Mouse (Mus musculus) G1E (cell line): Measurements from ENCODE around the gene Rfc2. TPM values are rescaled to one million over a fixed set of nuclear protein-coding genes. Genes with fewer than 3 reads are reported as not detected.
A peak's percentile ranks its signal among the peaks of the same experiment; 100 is the strongest.

ENCODE experiments used
- ATAC-seq: 2 replicates; pipeline ENCODE4 v1.8.0; 2016; ENCODE audit warnings: mild to moderate bottlenecking; ENCODE audit not compliant: insufficient number of reproducible peaks, poor library complexity, low FRiP score, severe bottlenecking; ENCODE audit errors: extremely low read depth
- DNase-seq: peaks from one replicate; pipeline ENCODE4 v3.0.0; 2012; ENCODE audit warnings: low spot score
- H3K27me3 ChIP-seq: 2 replicates; pipeline ENCODE4 v1.6.1; 2012; ENCODE audit warnings: mild to moderate bottlenecking, low read length, inconsistent platforms; ENCODE audit not compliant: insufficient read depth
- H3K36me3 ChIP-seq: replicated peaks from 2 replicates; pipeline ENCODE3; 2012; ENCODE audit warnings: mild to moderate bottlenecking, inconsistent platforms
- H3K4me1 ChIP-seq: 2 replicates; pipeline ENCODE4 v1.6.1; 2012; ENCODE audit warnings: low read depth, low read length, inconsistent platforms, mixed read lengths; ENCODE audit not compliant: insufficient read depth
- H3K4me3 ChIP-seq: 2 replicates; pipeline ENCODE4 v1.5.1; 2012; ENCODE audit warnings: low read depth, mild to moderate bottlenecking, inconsistent platforms, low read length, moderate library complexity, mixed read lengths
- H3K9me3 ChIP-seq: replicated peaks from 2 replicates; pipeline ENCODE4 v1.6.1; 2012; ENCODE audit warnings: inconsistent platforms
- CTCF ChIP-seq: IDR thresholded peaks from 2 replicates; pipeline ENCODE4 v1.5.1; 2012; ENCODE audit warnings: low read depth, low read length, inconsistent platforms, mixed read lengths
- GATA1 ChIP-seq: IDR thresholded peaks from 2 replicates; pipeline ENCODE4 v1.6.1; 2012; ENCODE audit warnings: borderline replicate concordance, low read length, inconsistent platforms, mixed read lengths
- GATA2 ChIP-seq: IDR thresholded peaks from 2 replicates; pipeline ENCODE4 v1.6.1; 2012; ENCODE audit warnings: low read depth, low read length, inconsistent platforms, borderline replicate concordance
- POLR2AphosphoS5 ChIP-seq: IDR thresholded peaks from 2 replicates; pipeline ENCODE4 v1.6.1; 2012; ENCODE audit warnings: low read depth, low read length, inconsistent platforms; ENCODE audit not compliant: insufficient replicate concordance
- TAL1 ChIP-seq: conservative IDR thresholded peaks from 2 replicates; pipeline ENCODE4 v1.6.1; 2012; ENCODE audit warnings: low read depth, low read length, inconsistent platforms, mixed read lengths
- polyA plus RNA-seq: library from polyadenylated mRNA; stranded (reverse); fragments of >175 nt; gene quantifications from 2 replicates; pipeline ENCODE4 v1.2.3, GENCODE M21; 2012
- total RNA-seq, 2 experiments: library from RNA; stranded (forward) in 1 of 2; stranded (reverse) in 1 of 2; fragments of 200-1000 nt in 1 of 2; fragments of >200 nt in 1 of 2; fragmentation: Nextera tagmentation in 1 of 2; gene quantifications; 2 replicates each; pipeline ENCODE4 v1.2.3; 2014 to 2017

Gene Rfc2
- total and polyA plus RNA-seq, 3 experiments, result 85.2 to 259 (median 230) TPM

- no peak for DNase-seq
- peaks cover 30% of the 10 kb centered on the region for H3K27me3 ChIP-seq
These were observed 29.7 kb upstream of the Rfc2 start for GRCm38 (mm10) chr5:134551233-134552109.

GRCm38 (mm10) chr5:134552110-134552972 lies 28.8 kb upstream of the Rfc2 start, which contains the start of gene Clip2:
Gene Clip2, minus strand, starts transcription at chr5:134552434.
- TF ChIP-seq POLR2AphosphoS5 (no peak), TAL1 (no peak), CTCF (no peak), GATA2 (no peak), GATA1 (no peak)
- H3K4me3 ChIP-seq, result peak within 1 kb of the TSS; percentile 67
- peaks cover 13% of the 10 kb centered on the region for H3K4me1 ChIP-seq
- H3K27me3 ChIP-seq, result peaks cover 30% of the 10 kb centered on the region
- ATAC-seq, result peak; percentile 70
- H3K36me3 ChIP-seq, result no peaks in the 10 kb centered on the region
- H3K9me3 ChIP-seq, result no peaks in the 10 kb centered on the region
- peak; percentile 64 for DNase-seq

More at GRCm38 (mm10) chr5:134551233-134552109, 29.7 kb upstream of the Rfc2 start:
- no peaks in the 10 kb centered on the region for H3K36me3 ChIP-seq
- ATAC-seq, result no peak
- H3K4me3 ChIP-seq, result peak overlapping the region; percentile 67
- H3K4me1 ChIP-seq, result peaks cover 13% of the 10 kb centered on the region
- TF ChIP-seq GATA2 (no peak), CTCF (no peak), GATA1 (no peak), POLR2AphosphoS5 (no peak), TAL1 (no peak)
- no peaks in the 10 kb centered on the region for H3K9me3 ChIP-seq

- TF ChIP-seq GATA2 (no peak), POLR2AphosphoS5 (no peak), CTCF (no peak), GATA1 (no peak), TAL1 (no peak)
- H3K4me1 ChIP-seq, result peaks cover 13% of the 10 kb centered on the region
These were observed 27.1 kb upstream of the Rfc2 start for GRCm38 (mm10) chr5:134553951-134554546.

GRCm38 (mm10) chr5:134555463-134556164 lies 25.6 kb upstream of the Rfc2 start:
- Histone ChIP-seq H3K36me3 (no peaks in the 10 kb centered on the region), H3K27me3 (peaks cover 27% of the 10 kb centered on the region), H3K4me1 (peaks cover 13% of the 10 kb centered on the region), H3K9me3 (no peaks in the 10 kb centered on the region), H3K4me3 (no peak overlapping the region)
- TF ChIP-seq GATA1 (no peak), POLR2AphosphoS5 (no peak), GATA2 (no peak), TAL1 (no peak), CTCF (no peak)
- no peak for ATAC-seq
- DNase-seq, result no peak

More at GRCm38 (mm10) chr5:134553951-134554546, 27.1 kb upstream of the Rfc2 start:
- no peak for DNase-seq
- Histone ChIP-seq H3K27me3 (peaks cover 30% of the 10 kb centered on the region), H3K4me3 (no peak overlapping the region), H3K36me3 (no peaks in the 10 kb centered on the region), H3K9me3 (no peaks in the 10 kb centered on the region)
- no peak for ATAC-seq

GRCm38 (mm10) chr5:134560071-134560449 lies 21.1 kb upstream of the Rfc2 start, which contains the start of gene Syna:
Gene Syna, minus strand, starts transcription at chr5:134560171.
- H3K4me1 ChIP-seq, result no peaks in the 10 kb centered on the region
- ATAC-seq, result no peak
- no peaks in the 10 kb centered on the region for H3K9me3 ChIP-seq
- H3K36me3 ChIP-seq, result no peaks in the 10 kb centered on the region
- TF ChIP-seq POLR2AphosphoS5 (no peak), GATA2 (no peak), CTCF (no peak), GATA1 (no peak), TAL1 (no peak)
- H3K4me3 ChIP-seq, result no peak within 1 kb of the TSS
- peaks cover 9% of the 10 kb centered on the region for H3K27me3 ChIP-seq
- no peak for DNase-seq
